Mouse (Mus musculus) ES-Bruce4 (cell line): ENCODE measurements at regions not wholly inside any gene's neighbourhood (a gene's known extent, or its start where the extent isn't known, plus 50 kb on each side); places are given as distances from the start of the nearest gene placed in this dataset.

Experiments used
- H3K27ac ChIP-seq: 2 replicates; pipeline ENCODE4 v1.5.1; 2012; ENCODE audit warnings: low read length, inconsistent platforms; ENCODE audit not compliant: insufficient read depth
- H3K27me3 ChIP-seq: 2 replicates; pipeline ENCODE4 v1.6.1; 2012; ENCODE audit warnings: mild to moderate bottlenecking, low read length, inconsistent platforms; ENCODE audit not compliant: control insufficient read depth, poor library complexity, insufficient read depth, severe bottlenecking
- H3K36me3 ChIP-seq: 2 replicates; pipeline ENCODE4 v1.6.1; 2012; ENCODE audit warnings: inconsistent platforms, mild to moderate bottlenecking, low read length, moderate library complexity; ENCODE audit not compliant: control insufficient read depth, poor library complexity, insufficient read depth, severe bottlenecking
- H3K4me1 ChIP-seq: one replicate; pipeline ENCODE4 v1.8.1; 2011; ENCODE audit warnings: low read length; ENCODE audit not compliant: control insufficient read depth, insufficient read depth
- H3K4me3 ChIP-seq: 2 replicates; pipeline ENCODE4 v1.5.1; 2011; ENCODE audit warnings: low read depth, mild to moderate bottlenecking, low read length
- H3K9ac ChIP-seq: 2 replicates; pipeline ENCODE4 v1.6.1; 2012; ENCODE audit warnings: low read depth, mild to moderate bottlenecking, inconsistent platforms; ENCODE audit not compliant: poor library complexity, severe bottlenecking
- H3K9me3 ChIP-seq: replicated peaks from 2 replicates; pipeline ENCODE4 v1.6.1; 2012; ENCODE audit warnings: mild to moderate bottlenecking, low read length, inconsistent platforms; ENCODE audit not compliant: control insufficient read depth, poor library complexity, insufficient read depth, severe bottlenecking
- CTCF ChIP-seq: IDR thresholded peaks from one replicate; pipeline ENCODE4 v1.8.1; 2011; ENCODE audit warnings: low read depth, low read length
- EP300 ChIP-seq: IDR thresholded peaks from 2 replicates; pipeline ENCODE4 v1.6.1; 2011; ENCODE audit warnings: low read depth, low read length; ENCODE audit not compliant: insufficient read depth
- POLR2A ChIP-seq: IDR thresholded peaks from one replicate; pipeline ENCODE4 v1.8.1; 2011; ENCODE audit warnings: low read length; ENCODE audit not compliant: insufficient read depth

DNA sequence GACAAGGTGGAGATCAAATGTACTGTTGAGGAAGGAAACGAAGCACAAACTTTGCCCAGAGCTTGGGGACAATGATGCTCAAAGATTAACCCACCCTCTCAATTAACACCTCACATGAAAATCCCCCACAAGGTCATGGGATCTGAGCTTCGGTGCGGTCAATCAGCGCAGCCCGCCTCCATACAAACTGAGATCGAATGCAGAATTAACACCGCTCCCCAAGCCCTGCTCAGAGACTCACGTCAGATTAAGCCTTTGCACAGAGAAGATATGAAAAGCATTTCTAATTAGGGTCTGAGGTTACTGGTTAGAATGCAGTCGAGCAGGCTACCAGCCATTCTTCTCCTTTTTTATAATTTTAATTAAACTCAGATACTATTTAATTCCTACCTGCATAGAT is 243.7 kb downstream of the Nr2f2 start:
- no peak overlapping the region for H3K9ac ChIP-seq
- no peak for TF ChIP-seq POLR2A
- no peak for TF ChIP-seq CTCF
- no peak for TF ChIP-seq EP300
- no peak overlapping the region for H3K27ac ChIP-seq
- H3K36me3 ChIP-seq = no peaks in the 10 kb centered on the region
- H3K4me3 ChIP-seq = no peak overlapping the region
- H3K4me1 ChIP-seq = no peaks in the 10 kb centered on the region
- no peaks in the 10 kb centered on the region for H3K27me3 ChIP-seq
- no peaks in the 10 kb centered on the region for H3K9me3 ChIP-seq

DNA sequence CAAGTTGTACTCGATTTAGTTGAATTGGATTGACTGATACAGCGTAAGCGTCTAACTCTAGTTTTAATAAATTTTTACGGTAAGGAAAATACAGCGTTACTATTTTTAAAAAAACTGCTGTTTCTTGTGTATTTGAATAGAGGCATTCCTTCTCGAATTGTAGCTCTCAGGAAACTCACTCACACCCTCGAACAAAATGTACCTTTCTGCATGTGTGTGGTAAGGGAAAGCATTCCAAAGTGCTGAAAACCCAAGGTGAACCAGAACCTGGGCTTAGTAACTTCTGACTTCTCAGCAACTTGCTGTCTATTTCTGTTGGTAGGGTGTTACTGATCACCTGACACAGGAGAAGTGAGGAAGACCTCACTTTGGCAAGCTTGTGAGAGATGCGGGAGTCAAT is 247.0 kb downstream of the Nr2f2 start:
- no peaks in the 10 kb centered on the region for H3K4me1 ChIP-seq
- no peak for TF ChIP-seq CTCF
- no peak for TF ChIP-seq EP300
- no peak for TF ChIP-seq POLR2A
- H3K4me3 ChIP-seq = no peak overlapping the region
- H3K9ac ChIP-seq = no peak overlapping the region
- H3K36me3 ChIP-seq = no peaks in the 10 kb centered on the region
- no peaks in the 10 kb centered on the region for H3K27me3 ChIP-seq
- no peak overlapping the region for H3K27ac ChIP-seq
- no peaks in the 10 kb centered on the region for H3K9me3 ChIP-seq

DNA sequence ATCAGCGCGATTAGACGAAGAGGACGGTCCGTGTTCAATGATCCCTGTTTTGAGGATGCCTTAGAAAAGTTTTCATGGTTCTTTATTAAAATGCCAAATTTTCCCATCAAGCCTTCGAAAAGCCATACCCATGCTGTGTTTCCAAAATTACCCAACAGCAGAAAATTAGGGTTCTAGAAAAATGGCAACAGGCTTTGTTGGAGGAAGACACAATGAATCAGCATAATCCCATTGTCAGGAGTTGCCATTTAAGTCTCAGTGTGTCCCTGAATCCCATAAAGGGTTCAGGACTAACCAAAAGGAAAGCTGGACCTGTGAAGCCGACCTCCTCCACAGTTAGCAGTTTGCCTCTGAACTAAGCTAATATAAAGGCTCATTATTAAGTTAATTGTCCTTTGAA is 247.6 kb downstream of the Nr2f2 start:
- H3K4me3 ChIP-seq = no peak overlapping the region
- H3K9me3 ChIP-seq = no peaks in the 10 kb centered on the region
- H3K36me3 ChIP-seq = no peaks in the 10 kb centered on the region
- H3K4me1 ChIP-seq = no peaks in the 10 kb centered on the region
- TF ChIP-seq EP300 (no peak), POLR2A (no peak), CTCF (no peak)
- H3K27me3 ChIP-seq = no peaks in the 10 kb centered on the region
- no peak overlapping the region for H3K27ac ChIP-seq
- no peak overlapping the region for H3K9ac ChIP-seq

DNA sequence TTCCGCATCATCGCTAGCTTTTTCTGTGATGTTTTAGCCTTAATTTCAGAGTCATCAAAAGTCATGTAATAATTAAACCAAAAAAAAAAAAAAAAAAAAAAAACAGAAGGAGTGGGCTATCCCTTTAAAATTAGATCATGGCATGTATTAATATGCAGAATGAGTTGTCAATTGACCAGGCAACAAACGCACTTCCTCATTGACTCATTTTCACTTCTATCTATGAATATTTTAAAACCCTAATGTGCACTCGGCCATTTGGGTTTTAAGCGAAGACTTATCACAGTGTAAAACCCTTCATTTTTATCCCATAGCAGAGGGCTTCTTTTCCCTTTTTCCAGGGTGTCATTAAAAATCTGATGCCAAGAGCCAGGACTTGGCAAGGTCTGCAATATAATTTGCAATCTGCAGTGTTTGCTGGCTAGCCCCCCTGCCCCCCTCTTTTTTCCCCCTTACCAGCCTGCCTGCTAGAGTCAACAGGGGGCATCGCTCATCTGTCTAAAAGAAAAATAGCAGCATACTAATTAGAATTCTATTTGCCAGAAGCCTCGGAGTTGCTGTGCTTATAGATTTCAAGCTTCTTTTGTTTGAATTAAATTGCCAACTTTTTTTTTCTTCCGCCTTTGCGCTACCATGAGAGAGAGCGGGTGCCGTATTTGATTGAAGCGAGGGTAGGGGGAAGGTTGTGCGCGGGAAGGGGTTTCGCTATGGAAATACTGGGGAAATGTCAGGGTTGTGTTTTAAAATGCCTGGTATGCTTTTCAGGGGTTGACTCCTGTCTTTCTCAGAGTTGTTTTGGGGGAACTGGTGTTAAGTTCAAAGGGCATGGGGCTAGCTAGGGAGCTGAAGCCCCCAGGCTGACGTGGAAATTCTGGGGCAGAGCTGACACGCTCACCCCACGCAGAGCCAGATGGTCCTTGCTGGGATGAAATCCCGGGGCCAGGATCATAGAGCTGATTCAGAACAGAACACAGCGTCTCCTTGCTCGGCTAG is 248.3 kb downstream of the Nr2f2 start:
- Histone ChIP-seq H3K27ac (no peak overlapping the region), H3K4me3 (no peak overlapping the region), H3K27me3 (no peaks in the 10 kb centered on the region), H3K36me3 (no peaks in the 10 kb centered on the region), H3K4me1 (no peaks in the 10 kb centered on the region), H3K9me3 (no peaks in the 10 kb centered on the region), H3K9ac (no peak overlapping the region)
- TF ChIP-seq POLR2A = no peak
- TF ChIP-seq EP300 = no peak

DNA sequence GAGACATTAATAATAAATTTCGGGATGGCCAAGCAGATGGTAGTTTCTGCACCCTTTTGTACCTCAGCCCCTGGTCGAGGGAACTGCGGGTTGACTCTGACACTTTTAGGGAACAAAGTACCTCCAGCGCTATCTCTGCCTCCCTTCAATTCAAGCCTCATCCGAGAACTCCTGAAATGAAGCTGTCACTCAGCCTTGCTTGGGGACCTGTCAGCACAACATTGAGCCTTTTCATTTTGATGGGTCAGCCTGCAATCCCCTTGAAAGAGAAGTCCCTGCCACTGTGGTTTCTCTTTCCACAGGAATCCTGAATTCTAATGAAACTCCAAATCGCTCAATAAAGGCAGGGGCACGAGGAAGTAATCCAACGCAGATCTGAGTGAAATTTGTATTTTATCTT is 257.5 kb downstream of the Nr2f2 start:
- Histone ChIP-seq H3K27ac (no peak overlapping the region), H3K4me3 (no peak overlapping the region), H3K4me1 (no peaks in the 10 kb centered on the region), H3K9me3 (no peaks in the 10 kb centered on the region), H3K27me3 (no peaks in the 10 kb centered on the region), H3K9ac (no peak overlapping the region), H3K36me3 (no peaks in the 10 kb centered on the region)
- TF ChIP-seq CTCF (no peak), POLR2A (no peak), EP300 (no peak)

DNA sequence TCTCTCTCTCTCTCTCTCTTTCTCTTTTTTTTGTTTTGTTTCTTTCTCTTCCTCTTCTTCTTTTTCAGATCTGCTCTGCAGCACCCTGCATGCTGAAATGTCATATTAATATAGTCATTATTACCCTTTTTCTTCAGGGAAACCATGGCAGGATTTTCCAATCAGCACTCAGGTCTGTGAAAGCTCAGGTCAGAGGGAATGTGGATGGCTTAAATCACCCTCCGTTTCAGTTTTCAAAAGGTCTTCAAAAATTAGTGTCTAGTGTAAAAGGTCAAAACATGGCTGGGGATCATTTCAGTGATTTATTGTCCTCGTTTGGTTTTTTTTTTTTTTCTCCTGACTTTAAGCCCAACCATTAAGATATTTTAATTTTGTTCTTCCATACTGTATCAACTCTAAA is 261.5 kb downstream of the Nr2f2 start:
- Histone ChIP-seq H3K9me3 (no peaks in the 10 kb centered on the region), H3K4me3 (no peak overlapping the region), H3K27ac (no peak overlapping the region), H3K4me1 (no peaks in the 10 kb centered on the region), H3K9ac (no peak overlapping the region), H3K27me3 (no peaks in the 10 kb centered on the region), H3K36me3 (no peaks in the 10 kb centered on the region)
- no peak for TF ChIP-seq POLR2A
- no peak for TF ChIP-seq CTCF
- no peak for TF ChIP-seq EP300
